Mouse (Mus musculus) limb, embryonic 13.5 days (tissue): Measurements from ENCODE around the gene Notch4. TPM values are rescaled to one million over a fixed set of nuclear protein-coding genes. Genes with fewer than 3 reads are reported as not detected.

Experiments used
- ATAC-seq: fragments of 200-750 bp; cut with Nextera tagmentation; 2 replicates; pipeline ENCODE4 v1.8.0; 2017; ENCODE audit warnings: low read depth, moderate number of reproducible peaks, moderate TSS enrichment; ENCODE audit not compliant: low FRiP score
- H3K27ac ChIP-seq: fragments of 300-500 bp; sonication (generic); 2 replicates; pipeline ENCODE4 v1.5.1; 2015; ENCODE audit warnings: inconsistent platforms, mild to moderate bottlenecking, moderate library complexity
- H3K27me3 ChIP-seq: fragments of 300-500 bp; sonication (generic); 2 replicates; pipeline ENCODE4 v1.6.1; 2015; ENCODE audit warnings: mild to moderate bottlenecking, inconsistent platforms
- H3K36me3 ChIP-seq: fragments of 300-500 bp; sonication (generic); 2 replicates; pipeline ENCODE4 v1.6.1; 2015; ENCODE audit warnings: inconsistent platforms, mild to moderate bottlenecking, moderate library complexity
- H3K4me1 ChIP-seq: fragments of 300-500 bp; sonication (generic); 2 replicates; pipeline ENCODE4 v1.6.1; 2015; ENCODE audit warnings: inconsistent platforms
- H3K4me2 ChIP-seq: fragments of 300-500 bp; sonication (generic); replicated peaks from 2 replicates; pipeline ENCODE4 v1.6.1; 2015; ENCODE audit warnings: inconsistent platforms, mild to moderate bottlenecking, moderate library complexity
- H3K4me3 ChIP-seq: fragments of 300-500 bp; sonication (generic); 2 replicates; pipeline ENCODE4 v1.5.1; 2015; ENCODE audit warnings: moderate library complexity, mild to moderate bottlenecking, inconsistent platforms
- H3K9ac ChIP-seq: fragments of 300-500 bp; sonication (generic); 2 replicates; pipeline ENCODE4 v1.6.1; 2015; ENCODE audit warnings: mild to moderate bottlenecking, inconsistent platforms
- H3K9me3 ChIP-seq: fragments of 300-500 bp; sonication (generic); 2 replicates; pipeline ENCODE4 v1.6.1; 2016; ENCODE audit warnings: inconsistent platforms
- WGBS: fragments of 180-500 bp; shearing (Covaris S2); methylation state at CpG from one replicate; pipeline ENCODE4 v1.1.7; 2015; 5-methylcytosine and 5-hydroxymethylcytosine counted together
- polyA plus RNA-seq: library from polyadenylated mRNA; unstranded; fragments of >200 nt; fragmentation: Nextera tagmentation; extraction: Ambion mirVana; gene quantifications from 2 replicates; pipeline ENCODE4 v1.2.1, GENCODE M21; 2015

Notch4 gene
- polyA plus RNA-seq, 1 experiment from 2014 or later = 5.3 TPM

GRCm38 (mm10) chr17:34589206-34589605, 25.1 kb downstream of the Notch4 start:
- ATAC-seq = no peak
- peaks cover 3% of the 10 kb centered on the region for H3K36me3 ChIP-seq
- WGBS = 31% methylated on average over 7 of the region's 7 CpGs
- H3K4me3 ChIP-seq = no peak overlapping the region
- H3K9ac ChIP-seq = no peak overlapping the region
- peak overlapping the region; percentile 78 for H3K27ac ChIP-seq
- peak overlapping the region; percentile 98 for H3K4me2 ChIP-seq
- no peaks in the 10 kb centered on the region for H3K9me3 ChIP-seq
- no peaks in the 10 kb centered on the region for H3K27me3 ChIP-seq
- peaks cover 59% of the 10 kb centered on the region for H3K4me1 ChIP-seq

GRCm38 (mm10) chr17:34589681-34590101, 25.6 kb downstream of the Notch4 start, which contains the start of gene Gpsm3:
TSS of gene Gpsm3 (plus strand) at chr17:34589806.
- no peaks in the 10 kb centered on the region for H3K27me3 ChIP-seq
- no peaks in the 10 kb centered on the region for H3K9me3 ChIP-seq
- peak within 1 kb of the TSS; percentile 98 for H3K27ac ChIP-seq
- H3K9ac ChIP-seq = no peak within 1 kb of the TSS
- WGBS = 28% methylated on average over 7 of the region's 7 CpGs
- H3K4me2 ChIP-seq = peak within 1 kb of the TSS; percentile 98
- peaks cover 64% of the 10 kb centered on the region for H3K4me1 ChIP-seq
- ATAC-seq = no peak
- H3K36me3 ChIP-seq = peaks cover 8% of the 10 kb centered on the region
- H3K4me3 ChIP-seq = peak within 1 kb of the TSS; percentile 91; the same call in 1 of the 2 replicates

GRCm38 (mm10) chr17:34590154-34590987, 26.3 kb downstream of the Notch4 start:
- WGBS = 73% methylated on average over 15 of the region's 15 CpGs
- Histone ChIP-seq H3K27me3 (no peaks in the 10 kb centered on the region), H3K9me3 (no peaks in the 10 kb centered on the region), H3K4me2 (peak overlapping the region; percentile 98), H3K4me3 (peak overlapping the region; percentile 91; the same call in 1 of the 2 replicates), H3K4me1 (peaks cover 71% of the 10 kb centered on the region), H3K9ac (0 out of 2 replicates have a peak overlapping the region, but pooled peaks have one; percentile 98), H3K27ac (peak overlapping the region; percentile 99; the same call in 1 of the 2 replicates), H3K36me3 (peaks cover 15% of the 10 kb centered on the region)
- ATAC-seq = no peak

GRCm38 (mm10) chr17:34591029-34591993, 27.2 kb downstream of the Notch4 start, which contains the start of gene Pbx2:
TSS of gene Pbx2 (plus strand) at chr17:34591266.
- Histone ChIP-seq H3K27ac (peak within 1 kb of the TSS; percentile 99), H3K9me3 (no peaks in the 10 kb centered on the region), H3K4me2 (peak within 1 kb of the TSS; percentile 98), H3K4me3 (peak within 1 kb of the TSS; percentile 91), H3K36me3 (peaks cover 24% of the 10 kb centered on the region), H3K4me1 (peaks cover 72% of the 10 kb centered on the region), H3K27me3 (no peaks in the 10 kb centered on the region), H3K9ac (peak within 1 kb of the TSS; percentile 98)
- WGBS = 7% methylated on average over 21 of the region's 21 CpGs
- no peak for ATAC-seq

- H3K36me3 ChIP-seq = peaks cover 29% of the 10 kb centered on the region
- peak overlapping the region; percentile 98 for H3K4me2 ChIP-seq
- peak overlapping the region; percentile 99 for H3K27ac ChIP-seq
- peak overlapping the region; percentile 91 for H3K4me3 ChIP-seq
- peak overlapping the region; percentile 98 for H3K9ac ChIP-seq
- 1% methylated on average over 24 of the region's 35 CpGs for WGBS
- no peaks in the 10 kb centered on the region for H3K27me3 ChIP-seq
- no peaks in the 10 kb centered on the region for H3K9me3 ChIP-seq
- H3K4me1 ChIP-seq = peaks cover 76% of the 10 kb centered on the region
- peak; percentile 42 for ATAC-seq
Observed at GRCm38 (mm10) chr17:34591994-34592375, 27.9 kb downstream of the Notch4 start.

GRCm38 (mm10) chr17:34592581-34593549, 28.8 kb downstream of the Notch4 start:
- peak; percentile 22; the same call in 1 of the 2 replicates for ATAC-seq
- Histone ChIP-seq H3K4me3 (peak overlapping the region; percentile 91), H3K4me2 (peak overlapping the region; percentile 98), H3K27ac (peak overlapping the region; percentile 99), H3K9ac (peak overlapping the region; percentile 98), H3K4me1 (peaks cover 81% of the 10 kb centered on the region), H3K27me3 (no peaks in the 10 kb centered on the region), H3K9me3 (no peaks in the 10 kb centered on the region), H3K36me3 (peaks cover 29% of the 10 kb centered on the region)
- under 1% methylated on average over 32 of the region's 32 CpGs for whole genome bisulfite sequencing

GRCm38 (mm10) chr17:34593752-34594525, 29.9 kb downstream of the Notch4 start:
- no peaks in the 10 kb centered on the region for H3K27me3 ChIP-seq
- H3K27ac ChIP-seq = peak overlapping the region; percentile 99; the same call in 1 of the 2 replicates
- H3K9ac ChIP-seq = peak overlapping the region; percentile 98
- peaks cover 29% of the 10 kb centered on the region for H3K36me3 ChIP-seq
- ATAC-seq = no peak; the same call in 1 of the 2 replicates
- peaks cover 76% of the 10 kb centered on the region for H3K4me1 ChIP-seq
- H3K4me2 ChIP-seq = peak overlapping the region; percentile 98
- peak overlapping the region; percentile 91 for H3K4me3 ChIP-seq
- WGBS = 50% methylated on average over 34 of the region's 34 CpGs
- no peaks in the 10 kb centered on the region for H3K9me3 ChIP-seq

GRCm38 (mm10) chr17:34596098-34596497, 32.0 kb downstream of the Notch4 start:
- Histone ChIP-seq H3K27me3 (no peaks in the 10 kb centered on the region), H3K9me3 (no peaks in the 10 kb centered on the region), H3K36me3 (peaks cover 43% of the 10 kb centered on the region), H3K4me3 (no peak overlapping the region), H3K4me1 (peaks cover 54% of the 10 kb centered on the region), H3K9ac (no peak overlapping the region; the same call in 1 of the 2 replicates), H3K4me2 (no peak overlapping the region), H3K27ac (no peak overlapping the region)
- ATAC-seq = no peak
- WGBS = 63% methylated on average over 8 of the region's 8 CpGs

- Histone ChIP-seq H3K9me3 (no peaks in the 10 kb centered on the region), H3K4me1 (peaks cover 56% of the 10 kb centered on the region), H3K4me2 (0 out of 2 replicates have a peak within 1 kb of the TSS, but pooled peaks have one; percentile 7), H3K27me3 (no peaks in the 10 kb centered on the region), H3K36me3 (peaks cover 51% of the 10 kb centered on the region), H3K9ac (no peak within 1 kb of the TSS), H3K27ac (no peak within 1 kb of the TSS), H3K4me3 (no peak within 1 kb of the TSS)
- 22% methylated on average over 6 of the region's 6 CpGs for WGBS
- no peak for ATAC-seq
Observed at GRCm38 (mm10) chr17:34597566-34598095, 33.6 kb downstream of the Notch4 start, which contains the start of gene Ager. TSS of gene Ager (plus strand) at chr17:34597862.

- peaks cover 46% of the 10 kb centered on the region for H3K4me1 ChIP-seq
Observed at GRCm38 (mm10) chr17:34599891-34600290, 35.8 kb downstream of the Notch4 start.

More at GRCm38 (mm10) chr17:34599891-34600290, 35.8 kb downstream of the Notch4 start:
- no peak for ATAC-seq
- Histone ChIP-seq H3K4me3 (no peak overlapping the region), H3K27me3 (no peaks in the 10 kb centered on the region), H3K9ac (peak overlapping the region; percentile 8; the same call in 1 of the 2 replicates), H3K36me3 (peaks cover 41% of the 10 kb centered on the region), H3K9me3 (no peaks in the 10 kb centered on the region), H3K4me2 (no peak overlapping the region), H3K27ac (no peak overlapping the region)
- 78% methylated on average over 9 of the region's 9 CpGs for WGBS
